Mouse (Mus musculus): ENCODE results near the gene Klk7. TPM values are rescaled to one million over a fixed set of nuclear protein-coding genes. Genes with fewer than 3 reads are reported as not detected.

Klk7 gene
- total RNA-seq (2023) = under 1 TPM in 1 of 2 experiments, not detected in 1; 0.38 TPM

DNA sequence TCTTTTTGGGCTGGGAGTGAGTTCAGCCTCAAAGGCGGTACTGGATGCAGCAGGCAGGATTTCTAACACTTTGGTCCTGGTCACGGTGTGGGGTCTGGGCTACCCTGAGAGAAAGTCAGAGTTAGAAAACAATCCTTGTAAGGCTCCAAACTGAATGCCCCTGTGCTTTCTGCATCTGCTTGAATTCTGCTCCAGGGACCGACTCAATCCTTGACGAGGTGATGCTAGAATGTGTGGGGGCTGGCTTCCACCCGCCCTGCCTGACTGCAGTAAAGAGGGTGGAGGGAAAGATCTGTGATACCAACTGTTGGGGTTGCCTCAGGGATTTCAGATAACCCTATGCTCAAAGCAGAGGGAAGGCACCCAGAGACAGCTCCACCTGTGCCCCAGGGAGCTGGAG is at the start of gene Klk7:
Gene Klk7, plus strand, starts transcription at position 301 of the 400 bp plus-strand sequence.

DNA sequence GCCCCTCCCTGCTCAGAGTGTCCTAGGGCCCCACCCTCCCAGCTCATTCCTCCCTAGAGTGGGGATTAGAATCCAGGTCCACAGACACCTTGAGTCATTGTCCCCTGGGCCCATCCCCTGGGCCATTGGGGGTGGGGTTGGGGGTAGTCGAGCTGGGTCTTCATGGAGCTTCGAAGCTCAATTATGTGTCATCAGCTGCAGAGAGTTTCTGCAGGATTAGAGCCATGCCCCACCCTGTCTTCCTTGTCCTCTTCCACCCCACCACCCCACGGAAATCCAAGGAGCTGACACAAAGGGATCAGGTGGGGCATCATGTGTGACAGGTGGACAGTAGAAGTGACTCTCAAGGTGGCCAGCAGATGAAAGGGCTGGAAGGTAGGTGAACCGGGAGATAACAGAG is 42.5 kb upstream of the Klk7 start, which contains the start of gene Klk12:
Gene Klk12, plus strand, starts transcription at position 301 of the 400 bp plus-strand sequence.

DNA sequence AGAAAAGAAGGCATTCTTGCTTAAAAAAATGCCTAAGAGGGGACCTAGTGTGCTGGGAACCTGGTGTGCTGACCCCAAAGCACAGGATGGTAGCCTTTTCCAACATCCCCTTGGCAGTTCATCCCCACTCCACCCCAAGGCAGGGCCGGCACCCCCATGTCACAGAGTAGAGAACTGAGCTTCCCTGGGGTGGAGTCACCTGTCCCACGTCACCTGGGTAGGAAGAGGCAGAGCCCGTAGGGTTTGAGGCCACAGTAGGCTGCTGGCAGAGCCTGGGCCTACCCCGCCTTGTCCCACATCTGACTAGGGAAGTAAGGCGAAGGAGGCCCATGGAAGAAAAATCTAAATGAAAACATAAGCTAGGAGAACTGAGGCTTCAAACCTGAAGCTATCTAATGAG is 36.7 kb upstream of the Klk7 start, which contains the start of gene Klk11:
Gene Klk11, plus strand, starts transcription at position 241 of the 400 bp plus-strand sequence.

DNA sequence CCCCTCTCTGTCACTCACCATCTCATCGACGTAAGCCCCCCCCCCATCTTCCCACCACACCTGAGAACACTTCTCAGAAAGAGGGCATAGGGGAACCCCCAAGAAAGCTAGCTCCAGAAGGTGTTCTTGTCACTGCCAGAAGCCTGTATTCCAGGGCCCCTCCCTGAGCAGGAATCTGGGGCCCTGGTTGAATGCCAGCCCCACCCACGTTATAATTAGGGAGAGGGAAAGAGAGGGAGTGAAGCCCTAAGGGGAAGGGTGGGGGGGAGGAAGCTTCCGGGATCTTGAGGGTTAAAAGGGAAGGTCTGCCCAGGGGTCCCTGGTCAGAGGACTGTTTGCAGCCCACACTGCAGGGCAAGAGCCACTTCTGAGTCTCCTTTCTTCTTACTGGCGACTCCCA is 30.3 kb upstream of the Klk7 start, which contains the start of gene Klk10:
Gene Klk10, plus strand, starts transcription at position 290 of the 400 bp plus-strand sequence.

DNA sequence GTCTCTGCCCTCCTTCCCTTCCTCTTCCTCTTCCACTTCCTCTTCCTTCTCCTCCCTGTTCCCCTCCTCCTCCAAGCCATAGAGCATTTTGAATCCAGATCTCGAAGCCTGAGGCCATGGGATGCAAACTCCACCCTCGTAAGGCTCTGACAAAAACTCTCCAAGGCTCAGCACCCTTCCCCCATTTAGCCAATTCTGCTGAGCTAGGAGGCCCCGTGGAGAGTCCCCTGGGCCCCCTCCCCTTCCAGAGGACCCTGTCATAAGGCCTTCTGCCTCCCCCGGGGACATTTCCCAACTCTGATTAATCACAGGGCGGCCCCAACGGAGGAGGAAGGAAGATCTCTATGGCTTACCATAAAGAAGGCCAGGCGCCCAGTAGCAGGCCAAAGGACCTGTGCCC is 19.5 kb upstream of the Klk7 start, which contains the start of gene Klk9:
Gene Klk9, plus strand, starts transcription at position 301 of the 400 bp plus-strand sequence.

DNA sequence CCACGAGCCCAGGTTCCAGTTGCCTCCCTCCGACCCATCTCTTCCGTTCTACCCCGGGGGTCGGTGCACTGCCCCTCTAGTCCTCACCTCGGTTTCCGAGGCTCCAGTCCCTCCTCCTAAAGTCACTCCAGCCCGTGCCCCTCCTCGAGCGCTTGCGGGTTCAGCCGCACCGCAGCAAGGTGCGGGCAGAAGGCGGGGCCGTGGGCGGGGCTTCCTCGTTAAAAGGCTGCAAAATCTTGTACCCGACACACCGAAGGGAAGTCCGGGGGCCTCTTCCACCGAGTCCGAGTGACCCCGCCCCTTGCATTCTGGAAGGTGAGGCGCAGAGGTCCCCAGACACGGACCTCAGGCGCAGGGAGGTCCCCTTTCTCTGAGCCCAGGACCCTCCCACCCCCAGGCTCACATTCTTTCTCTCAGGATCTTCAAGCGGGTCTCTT is 13.7 kb upstream of the Klk7 start, which contains the start of gene Klk8:
Gene Klk8, plus strand, starts transcription at position 245 of the 437 bp plus-strand sequence.

DNA sequence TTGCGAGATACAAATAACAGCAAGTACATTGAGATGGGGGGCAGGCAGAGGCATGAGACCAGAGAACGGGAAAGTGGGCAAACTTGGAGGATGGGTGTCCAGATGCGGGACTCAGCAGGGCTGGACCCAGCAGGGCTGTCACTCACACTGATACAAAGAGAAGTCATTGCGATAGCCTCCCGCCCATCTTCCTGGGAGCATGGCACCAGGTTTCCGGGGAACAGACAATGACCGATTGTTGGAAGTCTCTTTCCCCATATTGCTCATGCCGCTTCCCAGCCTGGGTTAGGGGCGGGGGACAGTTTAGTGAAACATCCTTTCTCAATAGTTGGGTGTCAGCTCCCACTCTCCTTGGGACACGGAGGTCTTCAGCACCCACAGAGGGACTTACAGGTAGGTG is 13.1 kb downstream of the Klk7 start, which contains the start of gene Klk6:
Gene Klk6, plus strand, starts transcription at position 301 of the 400 bp plus-strand sequence.

DNA sequence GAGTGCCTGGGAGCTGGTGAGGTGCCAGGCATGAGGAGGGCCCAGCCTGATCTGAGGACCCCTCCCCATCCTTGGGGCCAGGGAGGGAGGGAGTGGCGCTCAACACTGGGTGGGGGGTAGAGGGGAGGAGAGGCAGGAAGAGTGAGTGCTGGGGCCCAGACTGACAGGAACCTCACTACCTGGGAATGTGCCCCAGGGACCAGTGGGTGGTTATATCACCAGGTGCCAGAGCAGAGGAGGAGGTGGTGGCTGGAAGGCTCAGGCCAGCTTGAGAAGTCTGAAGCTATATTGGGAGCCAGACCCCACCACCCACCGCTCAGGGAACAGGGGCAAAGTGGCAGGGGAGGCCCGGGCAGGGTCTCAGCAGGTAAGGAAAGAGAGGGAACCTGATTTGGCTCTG is 30.6 kb downstream of the Klk7 start, which contains the start of gene Klk5:
Gene Klk5, plus strand, starts transcription at position 271 of the 400 bp plus-strand sequence.

Other genes starting within 250 kb of the Klk7 start
- gene Zfp658, start 249.0 kb upstream of the Klk7 start, total RNA-seq (2023) = 1 to 10 TPM; 2.5 to 3.0 TPM
- 1 to 10 TPM; 7.8 to 9.9 TPM for gene Zfp719, start 231.7 kb upstream of the Klk7 start, total RNA-seq (2023)
- not detected for gene Zfp819, start 204.1 kb upstream of the Klk7 start, total RNA-seq (2023)
- not detected for gene Ceacam18, start 176.6 kb upstream of the Klk7 start, total RNA-seq (2023)
- gene Siglece, start 151.1 kb upstream of the Klk7 start, total RNA-seq (2023) = 1 to 10 TPM in 1 of 2 experiments, under 1 TPM in 1; 0.30 to 1.7 TPM
- gene Ctu1, start 139.3 kb upstream of the Klk7 start, total RNA-seq (2023) = 10 to 100 TPM in 1 of 2 experiments, 1 to 10 TPM in 1; 5.8 to 10.3 TPM
- gene Klk14, start 120.9 kb upstream of the Klk7 start, total RNA-seq (2023) = not detected
- gene Klk13, start 98.7 kb upstream of the Klk7 start, total RNA-seq (2023) = not detected
- not detected for gene Klk12, start 42.4 kb upstream of the Klk7 start, total RNA-seq (2023)
- not detected for gene Klk11, start 36.7 kb upstream of the Klk7 start, total RNA-seq (2023)
- gene Klk10, start 30.3 kb upstream of the Klk7 start, total RNA-seq (2023) = not detected
- gene Klk9, start 19.4 kb upstream of the Klk7 start, total RNA-seq (2023) = not detected
- 1 to 10 TPM; 2.6 to 5.1 TPM for gene Klk8, start 13.7 kb upstream of the Klk7 start, total RNA-seq (2023)
- not detected for gene Klk6, start 13.2 kb downstream of the Klk7 start, total RNA-seq (2023)
- gene Klk5, start 30.7 kb downstream of the Klk7 start, total RNA-seq (2023) = not detected
- not detected for gene Klk4, start 69.9 kb downstream of the Klk7 start, total RNA-seq (2023)
- gene Klk15, start 122.4 kb downstream of the Klk7 start, total RNA-seq (2023) = not detected
- gene Klk1b8, start 139.4 kb downstream of the Klk7 start, total RNA-seq (2023) = not detected
- gene Klk1b1, start 155.5 kb downstream of the Klk7 start, total RNA-seq (2023) = not detected
- not detected for gene Klk1b9, start 164.8 kb downstream of the Klk7 start, total RNA-seq (2023)
- gene Klk1b11, start 184.6 kb downstream of the Klk7 start, total RNA-seq (2023) = not detected
- gene Klk1b26, start 200.9 kb downstream of the Klk7 start, total RNA-seq (2023) = not detected
- not detected for gene Klk1b27, start 241.0 kb downstream of the Klk7 start, total RNA-seq (2023)

Measured in B cell, adult 67 days (primary cell).